Mouse (Mus musculus) MEL-GATA-1-ER (cell line): ENCODE data around the gene Ppid.
"Not testable (repeated sequence)": the region's sequence is repeated elsewhere in the genome, so short reads cannot be mapped to it uniquely, and the experiment has no call there.

ENCODE experiments used
- DNase-seq: peaks from one replicate; pipeline ENCODE4 v3.0.0-alpha.2; 2012; ENCODE audit warnings: low read depth; ENCODE audit errors: extremely low read depth

Ppid gene

DNA sequence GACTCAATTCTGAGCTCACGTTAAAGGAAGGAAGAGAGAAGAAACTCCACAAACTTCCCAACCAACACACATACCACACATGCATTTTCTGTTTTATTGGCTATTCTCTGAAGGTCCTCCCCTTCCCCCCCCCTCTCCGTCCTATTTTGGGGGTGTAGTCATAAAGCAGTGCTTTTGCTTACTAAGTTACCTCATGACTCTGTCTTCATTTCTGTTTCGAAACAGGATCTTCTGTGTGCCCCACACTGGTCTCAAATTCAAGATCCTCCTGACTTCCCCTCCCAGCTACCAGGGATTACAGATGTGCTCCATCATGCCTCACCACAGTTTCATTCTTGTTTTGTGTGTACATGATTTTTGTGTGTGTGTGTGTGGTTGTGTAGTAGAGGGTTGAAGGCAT lies 18.7 kb upstream of the Ppid start:
- no peak for DNase-seq

DNA sequence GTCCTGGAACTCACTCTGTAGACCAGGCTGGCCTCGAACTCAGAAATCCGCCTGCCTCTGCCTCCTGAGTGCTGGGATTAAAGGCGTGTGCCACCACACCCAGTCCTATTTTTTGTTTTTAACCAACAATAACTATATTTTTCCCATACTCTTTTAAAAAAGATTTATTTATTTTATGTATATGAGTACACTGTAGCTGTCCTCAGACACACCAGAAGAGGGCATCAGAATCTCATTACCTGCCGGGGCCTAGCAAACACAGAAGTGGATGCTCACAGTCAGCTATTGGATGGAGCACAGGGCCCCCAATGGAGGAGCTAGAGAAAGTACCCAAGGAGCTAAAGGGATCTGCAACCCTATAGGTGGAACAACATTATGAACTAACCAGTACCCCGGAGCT lies 17.8 kb upstream of the Ppid start:
- not testable (repeated sequence) for DNase-seq

DNA sequence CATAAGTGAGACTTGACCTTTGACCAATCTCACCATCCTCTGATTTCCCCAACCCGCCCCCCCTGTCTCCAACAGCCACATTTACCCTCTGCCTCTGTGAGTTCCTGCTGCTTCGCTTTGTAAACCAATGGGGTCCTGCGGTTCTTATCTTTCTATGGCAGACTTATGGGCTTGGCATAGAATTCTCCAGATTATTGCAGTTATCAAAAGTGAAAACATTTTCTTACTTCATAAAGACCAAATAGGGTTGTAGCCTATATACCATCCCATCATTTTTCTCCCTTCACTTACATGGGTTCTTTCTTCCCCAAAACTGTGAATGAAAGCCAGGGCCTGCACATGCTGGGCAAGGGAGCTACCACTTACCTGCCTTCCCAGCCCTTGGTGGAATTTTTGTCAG lies 16.8 kb upstream of the Ppid start:
- peak; percentile 94 for DNase-seq

DNA sequence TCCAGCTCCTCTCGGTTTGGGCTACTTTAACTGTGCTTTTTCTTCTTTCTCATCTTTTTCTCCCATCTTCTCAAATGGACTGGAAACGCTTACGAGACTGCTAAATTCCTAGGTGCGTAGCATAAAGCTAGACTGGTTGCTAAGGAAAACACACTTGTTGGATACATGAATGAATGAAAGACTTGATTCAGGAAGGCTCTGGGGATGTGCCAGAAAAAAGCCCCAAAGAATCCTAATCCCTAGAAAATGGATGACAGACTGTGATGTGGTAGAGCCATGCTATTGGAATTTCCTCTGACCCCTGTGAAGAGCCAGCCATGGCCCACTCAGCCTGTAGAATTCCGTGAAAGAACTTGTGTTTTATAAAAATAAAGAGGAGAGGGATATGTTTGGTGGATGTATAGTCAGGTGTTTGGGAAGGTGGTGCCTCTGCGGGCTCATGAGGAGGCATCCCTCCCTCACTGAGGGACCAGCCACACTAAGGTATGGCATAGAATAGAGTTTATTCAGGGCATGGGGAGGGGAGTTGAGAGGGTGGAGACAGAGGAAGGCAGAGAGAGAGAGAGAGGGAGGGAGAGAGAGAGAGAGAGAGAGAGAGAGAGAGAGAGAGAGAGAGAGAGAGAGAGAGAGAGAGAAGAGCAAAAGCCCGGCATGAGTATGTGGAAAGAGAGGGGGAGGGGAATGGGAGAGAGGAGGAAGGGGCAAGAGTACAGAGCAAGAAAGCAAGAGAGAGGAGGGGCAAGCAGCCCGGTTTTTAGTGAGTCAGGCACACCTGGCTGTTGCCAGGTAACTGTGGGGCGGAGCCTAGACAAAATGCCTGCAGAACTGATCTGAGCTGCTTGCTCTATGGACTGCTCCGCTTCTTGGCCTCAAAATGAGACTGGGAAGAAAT lies 15.3 kb upstream of the Ppid start:
- DNase-seq: no peak

DNA sequence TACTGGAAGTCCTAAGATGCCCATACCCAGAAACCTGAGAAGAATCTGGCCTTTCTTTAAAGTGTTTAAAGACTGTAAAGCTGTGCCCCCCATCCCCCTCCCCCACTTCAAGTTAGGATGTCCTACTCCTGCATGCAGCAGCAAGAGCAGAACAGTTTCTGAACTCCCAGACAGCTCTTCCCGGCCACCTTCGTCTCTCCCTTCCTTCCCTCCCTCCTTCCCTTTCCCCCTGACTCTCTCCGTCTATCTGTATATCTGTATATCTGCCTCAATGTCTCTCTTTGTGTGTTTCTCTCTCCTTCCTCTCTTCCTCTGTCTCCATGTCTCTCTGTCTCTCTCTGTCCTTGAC lies 14.7 kb upstream of the Ppid start:
- DNase-seq: no peak

DNA sequence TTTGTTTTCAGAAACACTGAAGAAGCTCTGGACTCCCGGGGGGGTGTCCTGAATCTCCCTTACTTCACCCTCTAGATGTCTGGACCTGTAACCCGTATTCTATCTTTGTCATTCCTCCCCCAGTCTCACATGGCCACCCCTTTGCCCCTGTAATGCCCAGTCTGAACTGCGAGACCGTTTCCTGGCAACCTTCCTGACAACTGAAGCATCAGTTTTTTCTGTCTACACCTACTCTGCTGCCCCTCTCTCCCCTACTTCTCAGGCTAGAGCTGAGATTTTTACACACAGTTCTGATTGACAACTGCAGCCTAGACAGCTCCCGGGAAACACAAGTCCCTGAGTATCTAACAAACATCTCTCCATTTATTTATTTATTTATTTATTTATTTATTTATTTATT lies 14.3 kb upstream of the Ppid start:
- DNase-seq: no peak

DNA sequence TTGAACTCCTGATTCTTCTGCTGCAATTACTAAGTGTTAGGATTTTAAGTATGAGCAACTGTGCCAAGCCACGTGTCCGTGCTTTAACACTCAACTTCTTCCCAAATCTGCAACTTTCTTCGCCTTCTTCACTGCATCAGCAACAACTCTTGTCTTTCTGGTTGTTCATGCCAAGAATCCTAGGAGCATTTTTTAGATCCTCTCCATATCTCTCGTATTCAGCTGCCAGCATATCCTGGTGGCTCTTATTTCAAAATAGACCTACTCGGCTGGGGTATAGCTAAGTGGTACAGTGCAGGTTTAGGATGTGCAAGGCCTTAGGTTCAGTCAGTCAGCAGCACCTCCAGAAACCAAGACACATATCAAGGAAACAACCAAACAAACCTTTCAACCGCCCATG lies 13.5 kb upstream of the Ppid start:
- DNase-seq: no peak

DNA sequence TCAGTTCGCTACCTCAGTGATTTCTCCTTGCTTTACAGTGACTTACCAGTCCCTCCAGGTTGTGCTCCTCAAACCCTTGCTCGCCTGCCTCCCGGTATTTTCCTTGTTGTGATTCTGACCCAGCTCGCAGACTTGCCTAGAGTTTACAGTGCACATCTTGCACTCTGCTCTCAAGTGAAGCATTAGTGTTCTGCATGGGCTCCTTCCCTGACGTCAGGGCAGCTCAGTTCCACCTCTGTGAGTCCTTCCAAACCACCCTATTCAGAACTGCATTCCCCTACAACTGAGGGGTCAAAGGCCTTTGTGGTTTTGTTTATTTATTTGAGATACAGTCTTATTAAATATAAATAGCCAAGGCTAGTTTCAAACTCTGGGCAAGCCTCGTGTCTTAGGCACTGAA lies 13.0 kb upstream of the Ppid start:
- DNase-seq: no peak

DNA sequence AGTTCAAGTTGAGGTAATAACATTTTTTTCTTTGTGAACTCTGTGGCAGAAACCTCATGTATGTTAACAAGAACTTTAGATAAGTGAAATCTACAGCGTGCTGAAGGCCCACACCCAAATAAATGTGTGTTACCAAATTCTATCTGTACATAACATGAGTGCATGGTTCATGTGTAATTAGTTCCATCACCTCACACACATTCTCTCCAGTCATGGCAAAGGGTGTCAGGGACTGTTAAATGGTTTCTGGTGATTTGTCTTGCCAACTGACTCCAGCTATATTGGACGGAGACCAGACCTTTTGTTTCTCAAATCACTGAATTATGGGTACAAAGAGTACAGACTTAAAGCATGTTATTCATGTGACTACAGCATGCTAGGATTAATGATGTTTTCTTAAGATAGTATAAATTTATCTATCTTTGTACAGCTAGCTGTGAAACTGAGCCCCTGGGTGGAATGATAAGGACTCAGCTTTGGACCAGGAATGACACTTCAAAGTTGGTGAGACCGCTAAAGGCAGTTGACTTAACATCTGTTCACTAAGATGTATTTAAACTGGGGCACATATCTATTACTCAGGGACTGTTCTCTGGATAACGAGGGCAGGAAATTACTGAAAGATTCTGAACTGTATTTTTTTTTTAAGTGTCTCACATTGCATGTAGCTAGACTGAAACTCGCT lies 11.1 kb upstream of the Ppid start:
- no peak for DNase-seq

DNA sequence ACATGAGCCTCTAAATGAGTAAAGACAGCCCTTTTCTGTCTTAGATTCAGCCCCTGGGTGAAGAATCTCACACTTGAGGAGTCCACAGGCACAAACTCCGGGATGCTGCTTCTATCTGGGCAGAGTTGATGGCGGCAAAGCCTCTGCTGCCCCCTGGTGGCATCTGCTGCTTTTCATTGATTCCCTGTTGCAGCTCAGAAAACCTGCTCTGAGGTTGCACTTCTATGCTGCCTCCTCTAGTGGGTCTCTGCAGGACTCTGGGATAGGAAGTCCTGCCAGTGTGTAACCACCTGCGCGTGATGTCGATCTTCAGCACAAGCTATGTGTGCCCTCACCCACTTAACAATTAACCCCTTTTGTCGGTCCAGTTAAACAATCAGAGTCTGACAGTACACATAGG lies 4.3 kb upstream of the Ppid start:
- DNase-seq: peak; percentile 92

DNA sequence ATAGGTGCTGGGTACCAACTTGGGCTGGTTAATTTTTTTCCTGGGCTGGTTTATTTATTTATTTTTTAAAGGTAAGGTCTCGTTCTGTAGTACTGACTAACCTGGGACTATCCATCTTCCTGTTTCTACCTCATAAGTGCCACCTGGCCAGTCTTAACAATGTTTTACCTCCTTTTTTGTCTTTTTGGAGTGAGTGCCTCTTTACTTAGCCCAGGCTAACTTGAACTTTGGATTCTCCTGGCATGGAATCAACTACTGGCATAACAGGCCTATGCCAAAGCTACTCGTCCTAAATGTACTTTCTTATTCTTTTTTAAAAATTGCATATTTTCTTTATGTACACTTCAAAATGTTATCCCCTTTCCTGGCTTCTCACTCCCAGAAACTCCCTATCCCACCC lies 1.5 kb upstream of the Ppid start:
- DNase-seq: no peak

DNA sequence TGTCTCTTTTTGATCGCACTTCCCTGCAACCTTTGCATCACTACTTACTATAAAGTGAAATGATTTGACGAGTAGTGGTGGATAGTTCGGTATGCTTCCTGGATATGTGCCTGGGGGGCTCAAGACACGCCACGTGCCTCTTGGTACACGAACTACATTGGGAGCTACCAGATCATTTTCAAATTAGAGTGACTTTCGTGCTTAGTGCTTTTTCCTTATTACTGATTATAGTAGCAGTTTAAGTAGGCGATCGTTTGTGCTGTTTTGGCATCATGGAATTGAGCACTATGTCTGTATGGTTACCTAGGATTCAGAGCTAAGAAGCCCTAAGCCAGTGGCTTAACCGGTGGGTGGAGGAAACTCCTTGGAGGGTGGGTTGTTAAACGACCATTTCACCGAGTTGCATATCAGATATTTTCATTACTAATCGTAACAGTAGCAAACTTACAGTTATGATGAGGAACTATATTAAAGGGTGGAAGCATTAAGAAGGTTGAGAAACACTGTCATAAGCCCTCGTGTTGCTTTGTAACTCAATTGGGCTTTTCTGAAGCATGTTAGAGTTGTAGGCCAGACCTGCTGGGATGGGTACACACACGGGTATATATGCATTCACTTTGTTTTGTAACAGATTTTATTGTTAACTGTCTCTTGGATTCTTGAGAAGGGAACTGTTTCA lies 790 bp downstream of the Ppid start:
- DNase-seq: no peak

DNA sequence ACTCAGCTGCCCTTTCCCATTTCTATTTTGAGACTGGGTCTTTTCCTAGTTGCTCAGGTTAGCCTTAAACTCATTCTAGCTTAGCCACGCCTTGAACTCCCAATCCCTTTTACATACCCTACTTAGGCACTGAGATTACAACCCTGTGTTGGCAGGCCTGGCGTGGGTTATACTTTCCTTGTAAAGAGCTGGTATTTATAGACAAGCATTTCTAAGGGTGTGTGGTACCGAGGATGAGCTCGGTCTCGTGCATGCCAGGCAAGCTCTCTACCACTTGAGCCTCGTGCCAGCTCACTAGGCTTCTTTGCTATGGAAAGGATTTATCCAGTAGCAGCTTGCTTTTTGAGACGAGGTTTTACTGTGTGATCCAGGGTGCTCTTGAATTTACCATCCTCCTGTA lies 4.3 kb downstream of the Ppid start:
- DNase-seq: no peak

DNA sequence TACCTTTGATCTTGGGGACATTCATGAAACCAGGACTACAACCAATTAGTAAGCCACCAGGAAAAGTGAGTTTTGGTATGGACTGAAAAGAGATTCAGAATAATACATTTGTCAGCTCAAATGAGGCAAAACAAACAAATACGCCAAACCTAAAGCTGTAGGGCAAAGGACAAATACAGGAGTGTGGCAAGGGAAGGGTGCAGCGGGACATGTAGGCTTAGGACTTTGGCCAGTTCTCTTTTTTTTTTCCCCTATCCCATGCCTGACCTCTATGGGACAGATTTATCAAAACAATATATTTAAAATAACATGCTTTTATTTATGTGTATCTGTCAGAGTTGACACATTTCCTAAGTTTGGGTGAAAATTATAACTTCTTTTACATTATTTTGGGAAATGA lies 18.7 kb downstream of the Ppid start:
- no peak for DNase-seq

DNA sequence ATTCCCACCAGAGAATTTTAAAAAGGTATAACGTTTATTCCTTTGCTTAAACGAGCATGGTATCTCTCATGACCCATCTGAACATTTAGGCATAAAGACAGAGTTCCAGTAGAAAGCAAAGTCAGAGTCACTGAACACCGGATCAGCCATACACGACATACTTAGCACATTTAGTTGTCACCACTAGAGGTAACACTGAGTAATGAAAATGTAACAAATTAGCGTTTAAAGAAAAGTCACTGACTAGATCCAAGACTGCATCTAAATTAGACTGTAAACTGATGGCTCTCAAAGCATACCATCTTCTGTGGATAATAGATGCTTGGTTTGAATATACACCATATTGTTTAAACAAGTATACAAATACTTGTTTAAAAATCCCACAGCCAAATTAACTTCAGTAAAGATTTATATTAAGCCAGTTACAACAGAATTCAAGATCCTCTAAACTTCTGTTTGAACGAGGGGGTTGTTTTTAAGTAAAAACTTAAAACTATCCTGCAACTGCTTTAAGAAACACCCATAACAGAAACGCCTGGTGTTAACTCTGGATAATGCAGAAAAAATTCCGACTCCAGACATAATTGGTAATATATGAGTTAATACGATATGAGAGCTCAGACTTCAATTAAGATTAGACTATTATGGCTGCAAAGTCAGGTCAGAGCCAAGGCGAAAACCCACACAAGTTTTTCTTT lies 36.5 kb downstream of the Ppid start:
- peak; percentile 71 for DNase-seq

DNA sequence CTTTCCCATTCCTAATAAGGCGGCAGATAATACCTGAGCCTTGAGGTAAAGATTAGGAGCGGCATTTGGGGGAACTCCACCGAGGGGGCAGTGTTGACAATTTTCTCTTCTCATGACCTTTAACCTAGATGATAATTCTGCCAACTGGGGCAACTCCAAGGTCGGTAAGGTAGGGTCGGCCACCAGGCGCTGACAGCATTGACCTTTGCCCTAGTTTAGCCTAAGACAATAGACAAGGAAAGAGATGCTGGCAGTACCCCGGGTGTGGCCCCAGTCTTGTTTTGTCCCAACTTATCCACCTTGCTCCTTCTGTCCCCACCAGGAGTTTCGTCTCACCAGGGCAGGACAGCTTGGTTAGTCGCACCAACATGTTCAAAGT lies 37.0 kb downstream of the Ppid start:
- no peak for DNase-seq

DNA sequence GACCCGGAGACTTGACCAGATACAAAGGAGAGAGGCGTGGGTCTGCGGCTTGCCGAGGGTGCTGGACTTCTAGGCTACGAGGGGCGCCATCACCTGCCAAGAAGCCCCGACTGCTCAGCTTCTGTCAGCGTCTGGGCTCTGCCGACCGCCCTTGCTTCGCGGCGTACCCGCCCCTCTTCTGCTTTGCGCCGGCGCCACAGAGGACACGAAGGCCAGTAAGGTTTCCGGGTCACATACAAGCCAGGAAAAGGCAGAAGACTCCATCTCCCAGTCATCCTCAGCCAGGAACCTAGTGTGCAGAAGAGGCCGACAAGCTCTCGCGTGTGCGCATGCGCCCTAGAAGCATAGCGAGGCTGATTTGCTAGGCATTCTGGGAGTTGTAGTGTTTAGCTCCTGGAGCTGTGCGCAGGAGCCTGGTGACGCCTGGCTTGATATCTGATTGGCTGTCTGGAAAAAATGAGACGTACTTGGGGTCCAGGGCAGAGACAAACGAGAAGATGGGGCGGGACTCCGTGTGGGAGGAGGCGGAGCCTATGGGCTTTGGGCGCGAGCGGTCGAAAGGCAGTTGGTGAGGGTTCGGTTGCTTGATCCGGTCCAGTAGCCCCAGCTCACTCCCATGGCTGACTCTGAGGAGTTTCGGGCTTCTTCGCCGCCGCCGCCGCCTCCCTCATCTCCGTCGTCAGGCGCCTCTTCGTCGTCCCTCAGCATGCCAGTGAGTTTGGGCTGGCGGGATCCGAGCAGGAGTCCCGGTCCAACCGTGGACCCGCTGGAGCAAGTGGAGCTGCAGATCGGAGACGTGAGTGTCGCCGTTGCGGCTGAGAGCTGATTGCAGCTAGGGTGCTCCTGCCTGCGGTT lies 37.6 kb downstream of the Ppid start, which contains the start of gene 4930579G24Rik:
Gene 4930579G24Rik (plus strand): TSS at position 519 of the 855 bp plus-strand sequence.
- DNase-seq: peak; percentile 100

DNA sequence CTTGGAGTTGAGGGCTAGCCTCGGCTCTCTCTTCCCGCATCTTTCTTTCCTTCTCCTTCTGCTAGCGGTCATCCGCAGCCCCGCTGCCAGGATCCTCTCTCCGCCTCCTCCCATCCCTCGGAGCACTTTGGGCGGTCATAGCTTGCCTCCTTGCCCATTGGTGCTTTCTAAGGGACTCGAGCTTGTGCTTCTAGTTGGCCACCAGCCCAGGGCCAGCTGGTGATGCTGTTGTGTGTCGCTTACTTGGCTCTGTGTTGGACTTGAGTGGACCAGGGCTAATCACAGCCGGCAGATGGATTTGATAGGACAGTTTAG lies 38.2 kb downstream of the Ppid start, which contains the start of gene Etfdh:
Gene Etfdh (minus strand): TSS at position 85 of the 315 bp plus-strand sequence.
- peak; percentile 66 for DNase-seq

DNA sequence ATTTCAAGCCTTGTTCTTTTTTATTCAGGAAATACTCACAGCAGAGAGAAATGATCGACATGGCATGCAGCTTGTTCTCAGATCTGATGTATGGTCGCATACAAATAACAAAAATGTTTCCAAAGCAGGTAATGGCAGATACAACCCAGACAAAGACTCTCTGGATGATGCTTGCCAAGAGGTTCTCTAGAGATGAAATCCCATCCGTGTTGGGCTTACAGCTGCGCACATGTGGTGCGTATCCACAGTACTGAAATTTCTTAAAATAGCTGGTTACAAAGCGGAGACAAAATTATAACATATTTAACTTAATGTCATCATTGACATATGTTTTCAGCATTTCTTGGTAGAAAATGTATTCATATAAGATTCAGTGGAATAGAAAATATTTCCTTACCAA lies 61.0 kb downstream of the Ppid start:
- DNase-seq: no peak
